Mouse (Mus musculus) liver, adult 2 months (tissue): ENCODE data around the gene Gm21969.

Experiments
- CTCF ChIP-seq: fragments of 200-500 bp; IDR thresholded peaks from 2 replicates; pipeline ENCODE4 v1.5.1; 2011; ENCODE audit warnings: low read depth, low read length, control low read depth
- POLR2A ChIP-seq: fragments of 200-500 bp; IDR thresholded peaks from 2 replicates; pipeline ENCODE4 v1.6.1; 2011; ENCODE audit warnings: low read length, control low read depth; ENCODE audit not compliant: insufficient read depth; ENCODE audit errors: extremely low read depth

DNA sequence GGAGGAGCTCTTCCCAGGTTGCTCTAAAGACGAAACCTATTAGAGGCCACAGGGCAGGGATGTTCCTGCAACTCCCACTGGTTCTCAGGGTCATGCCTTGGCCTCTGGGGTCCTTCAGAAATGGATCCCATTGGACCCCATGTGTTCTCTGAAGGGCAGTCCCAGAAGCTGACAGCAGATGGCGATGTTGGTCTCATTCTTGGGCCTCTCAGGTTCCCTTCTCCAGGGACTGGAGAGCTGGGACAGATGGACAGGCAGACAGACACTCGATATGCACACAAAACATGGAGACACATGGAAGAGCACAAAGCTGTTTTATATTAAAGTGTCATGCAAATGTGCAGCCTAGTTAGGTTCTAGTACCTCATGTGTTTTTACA, 81.6 kb downstream of the Gm21969 start:
- TF ChIP-seq CTCF (peak; percentile 79), POLR2A (no peak)
